Mouse (Mus musculus): Measurements from ENCODE around the gene Foxo6.

- TF ChIP-seq CTCF (IDR thresholded peaks at IDR 0.05) (no peak), EP300 (IDR thresholded peaks at IDR 0.05) (no peak)
These were observed 55.2 kb downstream of the Foxo6 start for GRCm38 (mm10) chr4:120231982-120232381.
